Mouse (Mus musculus) frontal cortex, adult 2 months (tissue): ENCODE measurements around the gene Fut9. TPM values are rescaled to one million over a fixed set of nuclear protein-coding genes. Genes with fewer than 3 reads are reported as not detected.

ENCODE experiments used
- DNase-seq, 2 experiments: peaks; one replicate each; pipeline ENCODE4 v3.0.0; 2022; ENCODE audit warnings: low spot score in 1 of 2; ENCODE audit errors: extremely low spot score in 1 of 2
- polyA plus RNA-seq: library from polyadenylated mRNA; depleted of rRNA; stranded (reverse); fragments of >200 nt; gene quantifications from 2 replicates; pipeline ENCODE4 v1.2.3, GENCODE M21; 2012; rRNA removed

Fut9 gene
- polyA plus RNA-seq: 15.1 and 17.2 TPM in 2 replicates

DNA sequence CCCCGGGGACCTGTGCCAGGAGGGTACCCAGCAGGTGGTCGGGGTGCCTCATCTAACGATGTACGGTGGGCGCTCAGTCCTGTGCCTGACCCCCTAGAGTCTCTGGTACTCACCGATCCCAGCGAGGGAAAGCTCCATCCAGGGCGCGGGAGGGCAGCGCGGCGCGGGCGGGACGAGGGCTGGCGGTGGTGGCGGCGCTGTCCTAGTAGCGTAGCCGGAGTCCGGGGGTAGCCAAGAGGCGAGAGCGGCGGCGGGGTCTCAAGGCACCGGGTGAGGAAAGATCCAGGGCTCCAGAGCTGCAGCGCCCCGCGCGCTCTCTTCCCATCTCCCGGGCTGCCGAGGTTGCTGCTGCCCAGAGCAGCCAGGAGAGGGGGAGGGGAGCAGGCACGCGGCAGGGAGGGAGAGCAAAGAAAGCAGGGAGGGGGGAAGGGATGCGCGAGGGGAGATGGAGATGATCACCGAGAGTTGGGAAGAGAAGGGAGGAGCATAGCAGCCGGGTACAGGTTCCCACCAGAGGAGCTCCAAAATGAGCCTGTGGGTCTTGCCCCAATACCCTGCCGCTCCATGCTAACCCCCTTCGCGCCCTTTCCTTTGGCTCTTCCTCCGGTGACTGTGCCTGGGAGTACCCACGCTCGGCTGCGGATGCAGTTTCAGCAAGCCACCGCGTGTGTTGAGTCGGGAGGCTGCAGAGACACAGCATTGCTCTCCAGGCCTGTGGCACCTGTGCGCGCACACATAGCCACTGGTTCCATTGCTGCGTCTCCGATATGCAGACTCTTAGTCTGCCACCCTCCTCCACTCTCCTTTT lies at the start of gene Fut9:
Fut9 (minus strand) TSS at position 769 of the 808 bp plus-strand sequence.
- peak; percentile 72 to 84 for DNase-seq

DNA sequence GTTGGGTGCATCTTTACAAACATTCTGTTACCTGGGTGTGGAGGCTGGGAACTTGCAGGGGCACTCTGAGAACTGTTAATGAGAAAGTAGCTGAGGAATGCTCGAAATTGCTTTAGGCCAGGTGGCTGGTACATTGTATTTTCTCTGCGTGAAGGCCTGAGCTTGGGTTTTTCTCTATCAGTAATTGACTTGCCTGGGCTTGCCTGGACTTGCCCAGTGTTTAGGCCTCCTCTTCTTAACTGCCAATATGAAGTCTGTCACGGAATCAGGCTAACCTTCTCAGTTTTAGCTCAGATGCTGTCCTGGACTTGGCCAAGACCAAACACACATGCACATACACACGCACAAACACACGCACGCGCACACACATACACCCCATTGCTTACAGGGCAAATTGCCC lies 15.7 kb upstream of the Fut9 start:
- no peak for DNase-seq

DNA sequence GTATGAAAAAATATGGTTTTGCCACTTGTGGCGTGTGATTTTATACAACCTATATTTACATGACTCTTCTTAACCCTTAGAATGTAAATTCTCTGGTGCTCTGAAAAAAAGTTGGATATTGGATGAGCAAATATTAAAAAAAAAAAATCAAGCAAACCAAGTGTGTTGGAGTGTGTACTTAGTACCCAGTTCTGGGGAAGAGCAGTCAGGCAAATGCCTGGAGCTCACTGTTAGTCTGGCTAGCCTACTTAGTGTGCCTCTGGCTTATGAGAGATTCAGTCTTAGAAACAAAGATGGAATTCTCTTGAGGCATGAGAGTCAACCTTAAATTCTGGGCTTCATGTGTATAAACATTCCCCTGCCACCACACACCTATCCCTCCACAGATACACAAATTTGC lies 13.3 kb upstream of the Fut9 start:
- no peak for DNase-seq

DNA sequence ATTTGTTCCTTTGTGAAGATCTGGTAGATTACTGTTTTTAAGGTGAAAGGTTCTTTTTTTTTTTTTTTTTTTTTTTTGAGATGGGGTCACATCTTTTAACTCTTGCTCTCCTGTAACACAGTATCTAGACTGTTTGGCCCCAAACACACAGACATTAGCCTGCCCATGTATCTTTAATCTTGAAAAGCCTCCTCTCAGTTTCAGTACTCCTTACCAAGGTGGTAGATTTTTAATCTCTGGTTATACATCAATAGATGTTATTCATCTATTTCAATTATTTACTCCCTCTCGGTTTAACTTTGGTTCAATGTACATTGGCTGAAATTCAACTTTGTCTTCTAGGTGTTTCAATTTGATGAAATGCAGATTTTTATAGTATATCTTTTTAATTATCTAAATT lies 10.0 kb upstream of the Fut9 start:
- DNase-seq: no peak

DNA sequence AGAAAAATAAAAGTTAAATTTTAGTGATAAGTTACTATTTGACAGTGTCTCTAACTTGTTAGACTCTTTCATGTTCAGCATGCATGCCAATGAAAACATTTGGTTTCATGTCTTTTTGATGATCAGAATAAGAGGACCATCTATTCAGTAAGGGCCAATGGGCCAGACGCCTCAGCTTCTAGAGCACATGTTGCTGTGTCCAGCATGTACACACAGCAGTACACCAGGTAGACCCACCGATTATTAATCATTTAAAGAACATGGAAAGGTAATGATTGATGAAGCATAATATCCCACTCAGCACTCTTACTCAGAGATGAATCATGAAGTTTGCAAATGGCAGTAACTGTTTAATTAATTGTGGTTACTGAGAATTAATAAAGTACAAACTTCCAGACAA lies 1.7 kb upstream of the Fut9 start:
- no peak for DNase-seq

DNA sequence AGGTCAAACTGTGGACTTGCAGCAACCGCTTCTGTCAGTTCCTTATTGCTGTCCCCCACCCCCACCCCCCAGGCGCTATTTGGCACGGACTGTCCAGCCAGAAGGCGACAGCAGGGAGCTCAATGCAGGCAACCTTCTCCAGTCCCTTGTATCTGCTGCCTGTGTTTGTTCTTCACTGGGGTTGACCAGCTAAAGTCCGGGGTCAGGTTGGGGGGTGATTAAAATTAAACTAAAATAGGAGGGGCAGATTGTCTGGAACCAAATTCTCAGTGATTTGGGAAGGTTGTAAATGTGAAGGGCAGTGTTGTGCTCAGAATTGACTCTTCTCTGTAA lies 206 bp upstream of the Fut9 start:
- DNase-seq: no peak

DNA sequence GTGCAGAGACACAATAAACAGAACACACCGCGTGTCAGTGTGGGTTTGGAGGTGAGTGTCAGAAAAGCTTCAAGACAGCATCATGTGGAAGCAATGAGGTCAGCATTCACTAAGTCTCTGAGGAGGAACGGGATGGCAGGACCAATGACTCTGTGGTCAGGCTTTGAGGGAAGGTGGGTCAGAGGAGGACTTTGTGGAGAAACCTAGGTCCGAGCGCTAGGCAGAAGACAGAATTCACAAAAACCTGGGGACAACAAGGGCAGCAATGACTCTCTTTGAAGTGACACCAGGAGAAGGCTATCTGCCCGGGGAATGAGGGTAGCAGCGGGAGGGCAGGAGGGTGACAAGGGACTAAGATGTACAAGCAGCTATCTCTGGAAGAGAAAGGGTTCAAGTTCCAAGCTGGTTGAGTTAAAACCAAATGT lies 981 bp downstream of the Fut9 start:
- no peak for DNase-seq

DNA sequence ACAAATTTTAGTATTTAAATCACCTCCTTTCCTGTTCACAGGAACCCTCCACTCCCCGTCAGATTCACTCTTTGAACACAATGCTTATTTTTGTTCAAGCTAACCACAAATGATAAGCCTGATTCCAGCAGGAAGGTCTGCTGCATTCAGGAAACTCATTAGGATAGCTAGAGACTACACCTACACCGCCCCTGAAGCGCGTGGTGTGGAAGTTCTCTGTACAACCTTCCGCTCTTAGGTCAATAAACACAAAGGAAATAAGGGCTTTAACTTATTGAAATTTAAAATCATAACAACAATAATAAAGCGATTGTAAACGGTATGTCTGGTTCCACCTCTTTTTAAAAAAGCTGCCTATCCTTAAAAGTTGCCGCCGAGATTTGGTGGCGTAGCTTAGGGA lies 1.6 kb downstream of the Fut9 start:
- no peak for DNase-seq

DNA sequence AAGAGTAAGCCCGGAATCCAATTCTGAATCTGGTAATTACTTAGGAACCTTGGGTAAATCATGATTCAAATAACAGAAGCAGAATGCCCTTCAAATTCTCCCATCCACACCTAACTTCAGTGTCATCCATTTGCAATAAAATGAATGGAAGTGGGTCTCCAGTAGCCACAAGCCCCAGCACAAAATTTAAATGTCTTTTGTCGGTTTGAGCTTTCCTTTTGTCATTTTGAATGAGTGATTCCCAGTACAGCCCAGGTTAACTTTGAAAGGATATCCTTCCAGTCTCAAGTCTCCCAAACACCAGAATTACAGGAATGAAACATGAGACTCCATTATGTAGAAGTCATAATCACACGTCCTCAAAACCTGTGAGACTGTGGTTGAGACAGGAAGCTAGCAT lies 3.9 kb downstream of the Fut9 start:
- DNase-seq: no peak

DNA sequence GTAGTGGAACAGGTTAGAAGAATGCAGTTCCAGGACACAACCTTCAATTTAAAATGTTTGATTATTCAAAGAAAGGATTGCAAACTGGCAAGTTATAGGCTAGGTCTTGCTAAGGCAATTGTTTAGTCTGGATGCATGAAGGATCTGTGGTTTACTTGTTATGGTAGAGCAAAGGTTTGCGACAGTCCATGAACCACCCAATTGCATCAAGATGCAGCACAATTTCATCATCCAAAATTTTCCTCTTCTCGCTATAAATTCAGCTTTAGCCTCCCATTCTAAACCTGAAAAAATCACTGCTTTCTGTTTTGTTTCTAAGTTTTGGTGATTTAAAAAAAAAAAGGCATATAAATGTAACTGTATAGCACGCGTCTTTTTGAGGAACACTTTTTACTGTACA lies 14.8 kb downstream of the Fut9 start:
- DNase-seq: no peak

DNA sequence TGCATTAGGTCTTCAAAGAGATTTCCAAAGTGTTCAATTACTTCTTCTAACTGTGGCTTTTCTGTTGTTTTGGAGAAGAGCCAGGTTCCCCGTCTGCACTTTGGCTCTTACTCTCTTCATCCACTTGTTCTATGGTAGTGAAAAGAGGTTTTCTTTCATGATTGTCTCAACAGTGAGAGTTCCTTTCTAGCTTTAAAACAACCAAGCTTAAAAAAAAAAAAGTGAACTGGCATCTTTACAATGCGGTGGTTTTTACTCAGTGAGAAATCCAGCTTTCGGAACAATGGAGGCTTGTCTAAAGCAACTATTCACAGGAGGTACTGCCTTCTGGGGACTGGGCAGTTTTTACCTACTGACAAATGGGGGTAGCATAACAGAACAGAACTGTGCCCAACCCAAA lies 31.4 kb downstream of the Fut9 start:
- DNase-seq: peak in 1 of 2 experiments; percentile 42

DNA sequence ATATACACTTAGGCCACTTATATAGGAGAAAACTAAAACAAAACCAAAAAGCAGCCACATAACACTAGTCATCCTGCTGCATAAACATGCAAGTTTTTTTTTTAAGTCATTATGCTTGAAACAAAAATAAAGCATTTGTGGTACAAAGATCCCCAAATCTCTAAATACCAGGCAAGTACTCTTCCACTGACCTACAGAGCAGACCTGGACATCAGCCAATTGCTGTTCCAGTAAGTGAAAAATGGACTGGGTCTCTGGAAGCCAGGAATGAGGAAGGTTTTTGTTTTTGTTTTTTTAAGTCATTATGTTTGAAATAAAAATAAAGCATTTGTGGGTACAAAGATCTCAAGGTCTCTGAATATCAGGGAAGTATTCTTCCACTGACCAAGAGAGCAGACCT lies 37.0 kb downstream of the Fut9 start:
- no peak for DNase-seq

DNA sequence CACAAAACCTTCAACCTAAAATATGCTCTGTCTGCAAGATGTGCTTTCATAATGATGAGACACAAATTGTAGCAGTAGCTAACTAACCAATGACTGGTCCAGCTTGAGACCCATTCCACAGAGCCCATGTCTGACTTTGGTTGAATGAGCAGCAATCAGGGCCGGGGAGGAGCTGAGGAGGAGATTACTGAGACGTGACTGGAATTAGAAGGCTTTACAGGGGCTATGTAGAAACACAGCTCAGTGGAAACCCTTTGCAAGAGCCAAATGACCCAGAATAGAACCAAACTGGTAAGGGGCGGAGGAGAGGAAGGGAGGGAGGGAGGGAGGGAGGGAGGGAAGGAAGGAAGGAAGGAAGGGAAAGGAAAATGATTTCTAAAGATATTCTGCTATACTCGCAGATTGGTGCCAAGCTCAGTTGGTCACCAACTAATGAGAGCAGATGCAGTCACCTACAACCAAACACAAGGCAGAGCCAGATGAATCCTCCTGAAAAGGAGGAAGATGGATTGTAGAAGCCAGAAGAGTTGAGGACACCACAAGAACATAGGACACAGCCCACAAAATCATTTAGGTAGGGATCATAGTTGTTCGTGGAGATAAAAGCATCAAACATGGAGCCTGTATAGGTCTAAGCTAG lies 42.0 kb downstream of the Fut9 start:
- DNase-seq: no peak

DNA sequence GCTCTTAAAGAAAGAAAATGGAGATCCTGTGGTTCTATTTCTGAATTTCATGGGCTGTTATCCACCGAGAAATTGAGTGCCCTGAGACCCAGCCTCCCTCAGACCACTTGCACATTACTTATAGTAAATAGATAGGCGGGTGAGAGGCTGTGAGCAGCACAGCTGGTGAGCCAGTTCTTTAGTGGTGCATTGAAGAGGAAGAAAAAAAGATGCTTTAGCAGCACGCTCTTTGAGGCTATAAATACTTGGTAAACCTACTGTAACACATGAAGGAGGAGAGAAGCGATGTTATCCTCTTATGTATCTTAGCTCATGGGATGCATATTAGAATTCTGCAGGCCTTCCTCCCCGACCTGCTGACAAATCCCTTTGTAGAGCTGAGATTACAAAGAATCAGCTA lies 58.5 kb downstream of the Fut9 start:
- DNase-seq: peak; percentile 33 to 59

DNA sequence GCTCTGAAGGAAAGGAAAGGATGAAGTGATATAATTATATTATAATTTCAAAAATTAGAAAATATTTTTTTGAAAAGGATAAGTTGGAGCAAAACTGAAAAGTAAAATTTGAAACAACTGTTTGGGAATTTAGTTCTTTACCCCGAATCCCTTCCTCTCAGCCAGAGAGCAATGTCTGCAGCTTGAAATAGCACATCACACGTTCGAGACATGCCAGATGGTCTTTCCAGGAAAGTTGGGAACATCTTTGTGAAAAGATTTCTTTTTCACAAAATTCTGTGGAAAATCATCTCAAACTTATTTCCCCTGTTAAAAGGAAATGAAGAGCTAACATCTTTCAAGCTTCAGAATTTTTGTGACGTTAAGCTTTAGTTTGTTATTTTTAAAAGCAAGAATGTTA lies 61.3 kb downstream of the Fut9 start:
- DNase-seq: peak; percentile 39 to 81

DNA sequence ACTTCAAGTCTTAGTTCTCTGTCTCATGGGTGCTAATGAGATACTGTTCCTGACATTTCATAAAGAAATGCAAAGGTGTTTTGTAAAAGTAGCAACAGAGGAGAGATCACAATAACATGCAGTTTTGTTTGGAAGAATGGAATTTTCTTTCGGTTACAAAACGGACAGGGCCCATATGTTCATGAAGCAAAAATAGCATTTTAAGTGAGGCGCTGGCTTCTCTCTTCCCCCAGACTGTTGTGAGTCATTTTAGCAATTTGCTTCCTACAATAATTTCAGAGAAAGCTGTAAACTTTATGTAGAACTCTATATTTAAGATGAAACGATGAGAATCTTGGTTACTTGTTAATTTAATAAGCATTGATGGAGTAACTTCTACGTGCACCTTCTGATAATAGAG lies 78.5 kb downstream of the Fut9 start:
- DNase-seq: peak; percentile 63 to 84

DNA sequence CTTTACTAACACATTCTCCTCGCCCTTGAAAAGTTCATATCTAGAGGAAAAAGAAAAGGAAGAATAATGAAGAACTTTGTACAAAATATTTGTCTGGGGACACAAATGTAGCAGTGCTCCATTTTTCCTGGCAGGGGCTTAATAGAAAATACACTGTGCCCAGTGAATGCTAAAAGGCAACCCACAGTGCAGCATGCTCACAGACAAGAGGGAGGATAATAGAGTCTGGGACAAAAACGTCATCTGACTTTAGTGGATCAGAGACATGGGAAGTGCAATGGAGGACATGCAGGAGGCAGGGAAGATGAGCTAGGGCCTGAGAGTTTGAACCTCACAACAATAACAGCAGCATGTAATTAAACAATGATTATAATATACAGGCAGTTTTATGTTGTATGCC lies 86.1 kb downstream of the Fut9 start:
- DNase-seq: no peak

DNA sequence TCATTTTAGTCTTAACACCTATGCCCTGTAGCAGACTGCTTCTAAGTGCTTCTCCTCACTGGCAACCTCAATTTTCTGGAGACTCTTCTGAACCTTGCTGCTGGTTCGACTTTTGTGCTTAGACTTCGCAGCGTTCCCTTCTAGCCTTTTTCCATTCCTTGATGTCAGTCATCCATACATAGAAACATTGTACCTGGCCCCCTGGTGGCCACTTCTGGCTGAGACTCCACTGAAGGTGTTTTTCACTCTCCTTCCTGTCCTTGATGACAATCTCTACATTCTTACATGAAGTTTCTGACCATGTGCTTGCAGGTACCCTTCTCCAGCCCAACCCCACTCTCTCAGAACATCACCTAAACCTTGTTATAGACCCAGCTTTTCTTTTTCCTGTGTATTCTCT lies 115.1 kb downstream of the Fut9 start:
- no peak for DNase-seq

DNA sequence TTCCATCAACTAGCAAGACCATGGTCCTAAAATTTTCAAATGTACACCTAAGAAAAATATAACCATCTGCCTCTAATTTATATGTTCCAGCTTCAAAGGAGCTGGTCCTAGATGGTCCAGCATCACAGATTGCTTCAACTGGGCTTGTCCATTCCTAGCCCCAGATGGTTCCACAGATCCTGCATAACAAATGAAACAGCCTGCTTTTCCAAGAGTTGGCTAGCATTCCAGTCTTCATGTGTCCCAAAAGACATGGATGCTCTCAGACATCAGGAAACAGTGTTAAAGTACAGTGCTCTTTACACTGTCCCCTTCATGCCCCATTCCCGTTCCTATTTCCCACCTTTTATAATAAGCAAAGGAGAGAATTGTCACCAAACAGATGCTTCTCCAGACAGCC lies 135.8 kb downstream of the Fut9 start:
- no peak for DNase-seq

DNA sequence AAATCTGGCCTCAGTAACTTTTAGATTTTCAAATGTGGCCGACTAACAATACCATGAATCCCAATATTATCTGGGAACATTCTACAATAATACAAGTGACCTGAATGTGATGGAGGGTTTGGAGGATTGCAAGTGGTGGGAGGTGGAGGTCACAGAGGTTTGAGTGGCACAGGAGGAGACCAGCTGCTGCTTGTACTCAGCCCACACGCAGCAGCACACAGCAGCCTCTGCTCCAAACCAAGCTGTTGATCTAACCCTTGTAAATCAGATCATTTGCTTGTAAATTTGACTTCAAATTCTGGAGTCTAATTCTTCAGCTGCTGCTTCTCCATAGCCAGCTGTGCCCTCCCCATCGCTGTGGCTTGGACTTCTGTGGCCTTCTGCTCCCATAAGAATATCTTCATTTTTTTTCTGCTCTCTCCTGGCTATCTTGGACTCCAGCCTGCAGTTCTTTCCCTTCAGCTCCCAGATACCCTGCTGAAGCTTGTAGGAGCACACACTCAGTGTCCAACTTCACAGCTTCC lies 138.8 kb downstream of the Fut9 start:
- no peak for DNase-seq

DNA sequence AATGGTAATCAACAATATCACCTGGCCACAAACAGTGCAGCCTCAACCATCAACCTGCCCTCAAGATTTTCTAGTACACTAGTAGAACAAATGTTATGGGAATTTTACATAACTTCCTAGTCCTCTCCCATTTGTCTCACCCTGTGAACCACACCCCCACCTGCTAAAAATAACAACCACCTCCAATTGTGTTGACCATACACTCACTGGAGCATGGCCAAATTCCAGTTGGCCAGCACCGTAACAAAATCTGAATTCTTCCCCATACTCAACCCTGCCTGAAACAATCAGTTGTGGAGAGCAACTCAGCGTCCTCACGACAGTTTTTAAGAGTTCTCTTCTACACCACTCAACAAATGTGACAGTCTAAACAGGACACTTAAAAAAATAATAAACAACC lies 141.3 kb downstream of the Fut9 start:
- no peak for DNase-seq

DNA sequence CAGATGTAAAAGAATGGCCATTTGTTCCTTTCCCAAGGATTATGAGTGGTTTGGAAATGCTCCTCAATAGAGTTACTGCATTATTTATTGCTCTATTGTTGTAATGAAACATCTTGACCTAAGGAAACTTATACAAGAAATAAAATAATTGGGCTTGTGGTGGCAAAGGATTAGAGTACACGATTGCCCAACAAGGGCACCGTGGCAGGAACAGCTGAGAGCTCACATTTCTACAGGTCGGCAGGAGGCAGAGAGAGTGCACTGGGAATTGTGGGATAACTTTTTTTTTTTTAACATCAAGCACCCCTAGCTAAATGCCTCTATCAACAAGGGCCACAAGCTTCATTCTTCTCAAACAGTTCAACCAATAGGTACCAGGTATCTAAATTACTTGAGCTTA lies 148.1 kb downstream of the Fut9 start:
- no peak for DNase-seq
